Mouse (Mus musculus): ENCODE data around the gene Rabep2. TPM values are rescaled to one million over a fixed set of nuclear protein-coding genes. Genes with fewer than 3 reads are reported as not detected.
A peak's percentile ranks its signal among the peaks of the same experiment; 100 is the strongest.

The Rabep2 gene
- total RNA-seq, 2 experiments from 2014 or later = 8.7 to 8.8 TPM

DNA sequence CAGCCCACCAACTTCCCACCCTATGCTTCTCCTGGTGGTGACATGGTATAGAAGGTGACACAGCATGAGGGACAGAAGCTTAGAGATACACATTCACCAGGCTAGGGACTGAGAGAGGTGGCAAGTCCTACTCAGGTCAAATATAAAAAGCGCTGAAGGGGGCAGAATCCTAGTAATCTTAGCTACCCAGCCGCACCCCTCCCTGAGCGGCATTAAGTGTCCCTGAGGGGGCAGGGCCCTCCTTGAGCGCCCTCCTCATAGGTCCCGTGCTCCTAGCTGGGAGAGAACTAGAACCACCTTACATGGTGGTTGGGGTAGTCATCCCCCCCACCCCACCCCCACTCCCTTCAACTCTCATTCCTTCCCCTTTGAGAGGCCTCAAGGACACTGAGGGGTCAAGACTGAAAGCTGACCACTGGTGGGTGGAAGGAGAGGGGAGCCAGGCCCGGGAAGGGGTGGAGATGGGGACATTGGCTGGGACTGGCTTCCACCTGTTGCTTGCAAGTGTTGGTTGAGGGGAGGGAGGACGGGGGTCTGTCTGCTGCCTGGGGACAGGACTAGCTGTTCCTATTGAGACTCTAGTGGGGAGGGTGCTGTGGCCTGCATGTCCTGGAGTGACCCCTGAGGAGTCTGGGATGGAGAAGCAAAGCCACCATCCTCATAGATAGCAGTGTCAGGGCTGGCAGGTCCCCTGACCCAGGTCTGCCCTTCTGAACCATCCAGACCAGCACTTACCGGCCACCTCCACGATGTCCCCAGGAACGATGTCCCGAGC is 30.5 kb downstream of the Rabep2 start:
- intact Hi-C loops (cut with DNase I) = no loop called here

DNA sequence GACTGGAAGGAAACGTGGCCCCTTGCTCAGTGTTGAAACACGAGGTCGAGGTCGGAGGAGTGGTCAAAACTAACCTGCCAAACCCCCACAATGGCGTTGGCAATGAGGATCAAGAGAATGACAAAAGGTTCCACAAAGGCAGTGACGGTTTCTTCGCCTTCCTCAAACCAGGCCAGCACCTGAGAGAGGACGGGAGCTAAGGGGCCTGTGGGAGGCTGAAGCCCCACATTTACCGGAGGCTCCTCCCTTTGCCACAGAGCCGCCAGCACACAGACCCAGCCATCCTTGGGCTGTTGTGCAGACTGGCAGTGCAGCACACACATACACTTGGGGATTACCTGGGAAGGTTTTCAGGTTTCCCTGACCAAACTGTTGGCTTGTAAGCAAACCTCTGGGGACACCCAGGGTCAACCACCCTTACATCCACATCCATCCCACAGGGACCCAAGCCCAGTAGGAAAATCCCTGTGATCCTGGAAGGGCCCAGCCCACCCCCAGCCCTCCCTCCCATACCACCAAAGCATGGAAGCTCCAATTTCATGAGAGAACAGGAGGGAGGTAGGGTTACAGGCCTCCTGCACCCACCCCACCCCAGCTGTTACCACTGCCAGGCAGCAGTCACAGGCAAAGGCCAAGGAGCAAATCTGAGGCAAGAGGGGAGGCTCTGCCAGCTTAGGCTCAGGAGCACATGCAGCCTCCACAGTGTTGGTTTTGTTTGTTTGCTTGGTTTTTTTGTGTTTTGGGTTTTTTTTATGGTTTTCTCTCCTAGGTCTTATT is 32.3 kb downstream of the Rabep2 start:
- intact Hi-C loops (cut with DNase I) = no loop called here
- DNase-seq (ENCODE audit: extremely low spot score in 1 of 2, low spot score in 2 of 2) = no peak

More for the DNA sequence above, 30.5 kb downstream of the Rabep2 start:
- no peak for DNase-seq (ENCODE audit: extremely low spot score in 1 of 2, low spot score in 2 of 2)

DNA sequence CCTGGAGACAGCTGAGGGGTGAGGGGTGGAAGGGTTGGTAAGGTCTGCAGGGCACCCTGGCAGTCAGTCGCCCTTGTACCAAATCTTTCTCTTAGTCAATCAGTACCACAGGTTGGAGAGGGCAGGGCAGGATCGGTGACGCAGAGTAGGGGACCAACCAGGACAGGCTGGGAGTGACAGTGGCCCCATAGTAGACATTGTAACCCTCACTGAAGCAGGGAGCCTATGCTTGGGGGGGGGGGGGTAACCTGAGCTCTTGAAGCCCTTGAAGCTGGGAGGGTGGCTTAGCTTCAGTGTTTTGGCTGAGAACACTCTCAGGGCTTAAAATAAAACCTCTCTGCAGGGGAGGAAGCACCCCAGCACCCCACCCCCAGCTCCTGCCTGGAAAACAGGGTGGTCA is 33.1 kb downstream of the Rabep2 start:
- intact Hi-C loops (cut with DNase I) = no loop called here
- DNase-seq (ENCODE audit: extremely low spot score in 1 of 2, low spot score in 2 of 2) = no peak

DNA sequence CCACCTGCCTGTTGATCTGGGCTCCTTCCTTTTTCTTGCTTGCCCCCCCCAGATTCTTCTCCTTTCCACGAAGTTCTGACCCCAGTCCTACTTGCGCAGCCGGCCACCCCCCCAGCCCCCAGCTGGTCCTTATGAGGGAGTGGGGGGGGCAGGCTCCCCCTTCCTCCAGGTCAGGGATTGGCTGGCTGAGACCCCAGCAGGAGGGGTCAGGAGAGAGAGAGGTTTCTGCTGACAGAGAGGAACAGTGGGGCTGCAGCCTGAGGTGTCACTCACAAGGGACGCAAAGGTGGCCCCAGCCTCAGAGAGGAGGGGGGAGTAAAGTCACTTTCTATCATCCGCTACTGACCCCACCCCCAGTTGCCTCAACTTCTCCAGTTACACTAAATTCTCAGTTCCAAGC is 34.4 kb downstream of the Rabep2 start, which contains the start of gene Atp2a1:
Gene Atp2a1 (minus strand): TSS at position 105 of the 400 bp plus-strand sequence.
- intact Hi-C loops (cut with DNase I) = no loop called here
- DNase-seq (ENCODE audit: extremely low spot score in 1 of 2, low spot score in 2 of 2) = no peak

DNA sequence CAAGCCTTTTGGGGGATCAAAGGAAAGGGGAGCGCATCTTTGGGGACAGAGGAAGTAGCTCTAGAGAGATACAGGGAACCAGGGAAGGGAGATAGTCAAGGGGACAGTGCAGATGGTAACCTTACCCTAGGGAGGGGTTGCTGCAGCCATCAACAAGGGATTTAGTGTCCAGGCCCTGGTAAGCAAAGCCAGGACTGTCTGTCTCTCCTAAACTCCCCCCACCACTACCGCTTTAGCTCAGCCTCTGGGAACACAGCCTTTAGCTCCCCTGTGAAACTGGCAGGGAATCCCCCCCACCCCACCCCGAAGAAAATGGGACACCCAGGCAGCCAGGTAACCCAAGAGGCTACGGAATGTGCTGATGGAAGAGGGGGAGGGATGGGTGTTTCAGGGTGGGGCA is 35.0 kb downstream of the Rabep2 start:
- no peak for DNase-seq (ENCODE audit: extremely low spot score in 1 of 2, low spot score in 2 of 2)
- intact Hi-C loops (cut with DNase I) = no loop called here

DNA sequence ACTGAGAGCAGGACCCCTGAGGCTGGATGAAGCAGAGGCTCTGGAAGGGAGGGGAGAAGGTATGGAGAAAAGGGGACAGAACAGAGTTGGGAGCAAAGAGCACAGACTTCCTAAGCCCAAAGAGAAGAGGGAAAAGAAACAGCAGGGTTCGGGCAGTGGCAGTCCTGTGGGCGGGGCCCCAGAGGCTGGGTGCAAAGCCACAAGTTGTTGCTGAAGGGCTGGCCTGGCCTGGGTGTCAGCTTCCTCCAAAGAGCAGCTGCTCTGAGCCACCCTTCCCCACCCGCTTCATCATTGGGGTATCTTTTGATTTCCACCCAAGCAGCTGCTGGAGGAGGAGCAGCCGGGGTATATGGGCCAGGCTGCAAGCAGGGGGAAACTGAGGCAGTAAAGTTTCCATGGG is 35.6 kb downstream of the Rabep2 start:
- DNase-seq (ENCODE audit: extremely low spot score in 1 of 2, low spot score in 2 of 2) = peak in 1 of 2 experiments; percentile 58
- intact Hi-C loops (cut with DNase I) = no loop called here

DNA sequence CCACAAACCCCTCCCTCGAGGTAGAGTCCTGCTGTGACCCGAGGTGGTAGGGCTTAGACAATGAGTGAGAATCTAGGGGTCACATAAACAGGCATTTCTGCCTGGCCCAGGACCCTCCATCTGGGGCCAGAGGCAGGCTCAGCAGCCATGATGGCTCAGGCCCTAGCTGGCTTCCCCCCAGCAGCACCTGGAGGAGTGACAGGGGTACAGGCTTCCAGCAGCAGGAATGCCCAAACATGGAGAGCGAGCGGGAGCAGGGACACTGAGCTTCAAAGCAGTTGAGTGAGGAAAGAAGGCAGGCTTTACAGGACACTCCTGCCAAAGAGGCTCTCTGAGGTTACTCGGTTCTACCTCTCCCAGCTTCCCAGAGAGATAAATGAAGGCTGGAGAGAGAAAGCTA is 36.3 kb downstream of the Rabep2 start:
- DNase-seq (ENCODE audit: extremely low spot score in 1 of 2, low spot score in 2 of 2) = no peak
- intact Hi-C loops (cut with DNase I) = no loop called here

DNA sequence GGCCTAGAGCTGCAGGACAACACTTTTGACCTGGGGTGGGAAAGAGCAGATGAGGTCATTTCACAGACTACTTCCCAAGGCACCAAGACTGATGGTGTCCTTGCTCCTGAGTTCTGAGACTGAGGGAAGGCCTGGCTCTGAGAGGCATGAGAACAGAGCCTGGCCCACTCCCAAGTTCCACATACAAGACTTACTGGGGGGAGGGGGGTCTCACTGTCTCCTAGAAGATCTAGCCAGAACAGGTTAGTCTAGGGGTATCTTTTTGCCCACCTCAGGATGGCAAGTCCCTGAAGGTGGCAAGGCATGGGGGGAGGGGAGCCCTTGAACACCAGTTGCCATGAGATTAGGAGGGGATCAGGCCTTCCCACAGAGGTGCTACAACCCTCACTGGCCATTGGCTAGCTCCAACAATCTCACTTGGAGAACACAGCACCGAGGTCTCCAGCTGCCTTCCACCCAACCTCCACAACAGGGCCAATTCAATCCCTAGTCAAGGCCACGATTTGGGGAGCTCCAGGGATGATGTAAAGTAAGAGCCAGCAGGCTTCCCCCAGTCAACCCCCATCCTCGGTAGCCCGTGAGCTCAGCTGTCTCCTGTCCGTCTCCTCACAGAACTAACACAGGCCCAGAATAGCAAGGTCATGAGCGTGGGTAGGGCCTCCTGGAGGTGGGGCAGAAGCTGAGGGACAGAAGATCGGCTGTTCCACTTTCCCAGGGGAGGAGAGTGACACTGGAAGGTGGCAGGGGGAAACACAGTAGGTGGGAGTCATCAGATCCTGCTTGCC is 36.9 kb downstream of the Rabep2 start:
- DNase-seq (ENCODE audit: extremely low spot score in 1 of 2, low spot score in 2 of 2) = no peak
- intact Hi-C loops (cut with DNase I) = no loop called here

DNA sequence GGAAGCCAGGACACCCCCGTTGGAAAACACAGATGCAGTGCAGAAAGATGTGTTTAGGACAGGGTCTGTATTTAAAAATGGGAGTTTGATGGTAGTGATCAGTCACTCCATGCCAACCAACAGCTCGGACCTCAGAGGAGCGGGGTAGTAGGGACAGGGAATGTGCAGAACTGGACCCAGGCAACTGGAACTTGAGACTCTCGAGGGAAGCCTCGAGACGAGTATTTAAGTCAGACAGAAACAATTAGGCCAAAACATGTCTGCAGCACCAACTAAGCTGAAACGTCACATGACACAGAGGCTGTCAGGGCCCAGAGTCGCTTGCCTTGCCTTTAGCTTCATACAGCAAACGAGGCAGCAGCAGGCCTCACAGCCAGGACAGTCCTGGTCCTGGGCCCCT is 37.6 kb downstream of the Rabep2 start:
- no peak for DNase-seq (ENCODE audit: extremely low spot score in 1 of 2, low spot score in 2 of 2)
- intact Hi-C loops (cut with DNase I) = no loop called here

DNA sequence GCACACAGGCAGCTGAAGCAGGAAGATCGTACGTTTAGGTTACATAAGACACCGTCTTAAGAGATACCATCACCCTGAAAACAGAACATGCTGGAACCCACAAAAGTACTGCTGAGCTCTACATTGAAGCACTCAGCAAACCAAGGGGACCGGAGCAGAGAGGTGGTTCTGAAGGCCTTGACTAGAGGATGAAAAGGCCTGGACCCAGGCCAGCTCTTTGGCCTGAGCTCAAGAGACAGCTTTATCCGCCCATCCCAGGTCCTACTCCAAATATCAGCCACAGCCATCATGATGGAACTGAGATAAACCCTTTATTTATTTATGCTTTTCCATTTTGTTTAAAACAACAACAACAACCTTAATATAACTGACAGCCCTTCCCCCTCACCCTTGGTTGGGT is 38.1 kb downstream of the Rabep2 start:
- DNase-seq (ENCODE audit: extremely low spot score in 1 of 2, low spot score in 2 of 2) = no peak
- intact Hi-C loops (cut with DNase I) = no loop called here

DNA sequence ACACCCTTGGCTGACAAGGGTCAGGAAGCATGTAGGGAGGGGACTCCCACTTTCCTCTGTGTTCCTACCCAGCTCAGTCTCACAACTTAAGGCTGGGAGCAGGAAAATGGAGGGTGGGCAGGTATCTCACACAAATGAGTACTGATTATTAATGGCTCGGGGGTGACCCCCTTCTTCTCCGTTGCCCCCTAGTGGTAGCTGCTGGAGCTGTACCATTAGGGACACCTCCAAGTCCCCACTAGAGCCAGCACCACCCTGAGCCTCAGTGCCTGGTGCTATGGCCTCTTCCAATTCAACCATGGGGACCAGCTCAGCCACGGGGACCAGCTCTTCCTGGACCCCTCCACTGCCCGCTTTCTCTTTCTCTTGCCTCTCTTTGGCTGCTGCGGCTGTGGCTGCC is 38.7 kb downstream of the Rabep2 start:
- DNase-seq (ENCODE audit: extremely low spot score in 1 of 2, low spot score in 2 of 2) = peak in 1 of 2 experiments; percentile 62
- intact Hi-C loops (cut with DNase I) = no loop called here

DNA sequence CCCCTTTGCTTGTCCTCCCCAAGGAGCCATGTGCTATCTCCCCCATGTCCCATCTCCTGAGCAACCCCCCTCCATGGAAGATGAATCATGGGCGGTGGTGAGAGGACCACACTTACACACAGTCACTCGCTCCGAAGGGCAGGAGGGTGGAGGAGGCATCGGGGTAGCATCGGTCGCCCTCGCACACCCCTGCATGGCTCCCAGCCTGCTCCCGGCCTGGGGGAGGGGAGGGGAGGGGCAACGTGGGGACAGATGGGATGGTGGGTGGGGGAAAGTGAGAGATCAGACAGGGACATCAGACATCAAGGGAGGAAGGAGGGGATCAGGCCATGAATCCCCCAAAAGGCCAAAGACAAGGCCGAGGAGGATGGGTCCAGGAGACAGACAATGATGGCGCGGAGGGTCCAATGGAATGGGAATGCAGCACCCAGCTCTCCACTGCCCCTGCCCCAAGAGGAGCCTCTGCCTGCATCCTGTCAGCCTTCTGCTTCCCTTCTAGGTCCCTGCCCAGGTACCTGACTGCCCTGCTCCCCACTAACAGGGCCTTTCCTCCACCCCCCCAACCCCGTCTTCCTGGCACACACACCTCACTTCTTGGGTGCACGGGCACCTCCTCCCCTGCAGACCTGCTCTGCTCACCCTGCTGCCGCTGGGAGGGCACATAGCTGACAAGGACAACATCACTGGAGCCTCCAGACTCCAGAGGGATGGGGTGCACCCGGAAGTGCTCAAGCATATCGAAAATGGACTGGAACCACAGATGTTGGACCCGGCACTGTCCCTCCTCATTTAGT is 39.5 kb downstream of the Rabep2 start:
- DNase-seq (ENCODE audit: extremely low spot score in 1 of 2, low spot score in 2 of 2) = peak in 1 of 2 experiments; percentile 13
- intact Hi-C loops (cut with DNase I) = no loop called here

DNA sequence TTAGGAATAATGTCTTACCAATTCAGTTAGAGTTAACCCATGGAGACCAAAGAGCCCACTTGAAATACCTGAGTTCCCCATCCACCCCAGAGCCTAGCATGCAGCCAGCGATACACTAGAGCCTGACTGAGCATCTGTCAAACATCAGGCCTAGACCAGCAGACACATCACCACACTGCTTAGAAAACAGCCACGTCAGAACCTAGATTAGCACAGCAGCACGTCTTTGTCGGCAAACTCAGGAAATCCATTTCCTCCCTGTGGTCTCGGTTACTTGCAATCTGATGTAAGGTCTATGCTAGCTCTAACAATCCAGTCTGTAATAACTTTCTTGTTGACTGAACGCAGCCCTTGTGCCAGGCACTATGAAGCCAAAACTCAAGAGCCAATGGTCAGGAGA is 41.5 kb downstream of the Rabep2 start:
- no peak for DNase-seq (ENCODE audit: extremely low spot score in 1 of 2, low spot score in 2 of 2)
- intact Hi-C loops (cut with DNase I) = no loop called here

DNA sequence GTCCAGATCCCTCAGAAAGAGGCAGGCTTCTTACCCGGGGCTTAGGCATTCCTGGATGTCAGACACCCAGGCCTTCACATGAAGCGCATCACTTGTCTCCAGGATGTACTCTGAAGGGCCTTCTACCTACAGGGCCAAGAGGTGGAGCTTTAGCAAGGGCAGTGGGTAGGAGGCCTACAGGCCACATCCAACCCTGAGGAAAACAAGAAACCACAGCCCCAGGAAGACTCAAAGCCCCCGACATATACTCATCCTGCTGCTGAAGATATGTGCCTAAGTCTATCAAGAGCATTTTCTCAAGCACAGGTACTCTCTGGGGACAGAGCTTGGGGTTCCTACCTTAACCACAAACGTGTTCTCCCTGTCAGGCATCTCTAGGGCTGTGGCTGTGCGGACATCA is 42.8 kb downstream of the Rabep2 start:
- intact Hi-C loops (cut with DNase I) = no loop called here
- no peak for DNase-seq (ENCODE audit: extremely low spot score in 1 of 2, low spot score in 2 of 2)

DNA sequence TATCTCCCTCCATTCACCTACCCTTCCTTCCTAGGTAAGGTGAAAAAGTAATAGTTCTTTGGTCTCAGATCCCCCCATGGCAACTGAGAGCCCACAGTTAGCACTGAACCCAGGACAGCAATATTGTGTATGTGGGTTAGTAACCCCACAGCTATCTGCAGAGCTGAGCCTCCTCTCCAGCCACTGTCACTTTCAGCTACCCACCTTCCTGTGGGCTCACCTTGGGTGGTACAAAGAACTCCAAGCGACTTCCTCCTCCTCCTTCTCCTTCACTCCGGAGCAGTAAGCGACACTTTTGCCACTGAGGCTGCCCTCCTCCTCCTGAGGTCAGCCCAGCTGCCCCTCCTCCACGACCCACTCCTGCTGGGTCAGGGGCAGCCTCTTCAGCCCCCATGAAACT is 43.3 kb downstream of the Rabep2 start:
- DNase-seq (ENCODE audit: extremely low spot score in 1 of 2, low spot score in 2 of 2) = no peak
- intact Hi-C loops (cut with DNase I) = no loop called here

DNA sequence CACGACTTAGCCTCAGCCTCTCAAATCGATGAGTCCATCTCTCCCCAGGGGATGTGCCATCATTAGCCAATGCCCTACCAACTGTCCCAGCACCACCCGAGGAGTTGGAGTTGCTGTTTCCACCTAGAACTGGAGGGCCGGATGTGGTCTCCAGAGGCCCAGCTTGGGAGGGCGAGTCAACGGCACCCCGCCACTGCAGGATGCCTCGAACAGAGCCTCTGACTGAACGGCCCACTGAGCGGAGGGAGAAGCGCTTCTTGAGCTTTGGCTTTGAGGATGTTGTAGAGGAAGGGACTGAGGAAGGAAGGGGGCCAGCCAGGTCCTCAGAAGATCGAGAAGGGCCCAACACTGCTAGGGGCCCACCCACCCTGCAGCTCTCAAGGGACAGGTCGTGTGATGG is 43.7 kb downstream of the Rabep2 start:
- intact Hi-C loops (cut with DNase I) = no loop called here
- DNase-seq (ENCODE audit: extremely low spot score in 1 of 2, low spot score in 2 of 2) = no peak

DNA sequence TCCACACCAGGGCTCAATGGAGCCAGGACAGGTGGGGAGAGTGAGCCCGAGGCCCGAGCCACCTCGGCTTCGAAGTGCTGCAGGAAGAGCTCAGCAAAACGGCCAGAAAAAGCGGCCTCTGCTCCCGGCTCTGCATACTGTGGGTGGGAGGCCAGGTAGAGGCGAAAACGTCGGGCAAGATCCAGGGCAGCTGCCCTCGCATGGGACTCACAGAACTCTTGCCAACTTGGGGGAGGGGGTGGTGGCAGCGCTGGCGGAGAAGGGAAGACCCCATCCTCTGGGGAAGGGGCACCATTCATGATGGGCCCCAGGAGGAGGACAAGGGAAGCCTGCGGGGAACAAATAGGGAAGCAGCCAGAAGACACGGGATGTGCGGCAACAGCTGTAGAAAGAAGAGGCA is 44.2 kb downstream of the Rabep2 start:
- intact Hi-C loops (cut with DNase I) = no loop called here
- DNase-seq (ENCODE audit: extremely low spot score in 1 of 2, low spot score in 2 of 2) = no peak

DNA sequence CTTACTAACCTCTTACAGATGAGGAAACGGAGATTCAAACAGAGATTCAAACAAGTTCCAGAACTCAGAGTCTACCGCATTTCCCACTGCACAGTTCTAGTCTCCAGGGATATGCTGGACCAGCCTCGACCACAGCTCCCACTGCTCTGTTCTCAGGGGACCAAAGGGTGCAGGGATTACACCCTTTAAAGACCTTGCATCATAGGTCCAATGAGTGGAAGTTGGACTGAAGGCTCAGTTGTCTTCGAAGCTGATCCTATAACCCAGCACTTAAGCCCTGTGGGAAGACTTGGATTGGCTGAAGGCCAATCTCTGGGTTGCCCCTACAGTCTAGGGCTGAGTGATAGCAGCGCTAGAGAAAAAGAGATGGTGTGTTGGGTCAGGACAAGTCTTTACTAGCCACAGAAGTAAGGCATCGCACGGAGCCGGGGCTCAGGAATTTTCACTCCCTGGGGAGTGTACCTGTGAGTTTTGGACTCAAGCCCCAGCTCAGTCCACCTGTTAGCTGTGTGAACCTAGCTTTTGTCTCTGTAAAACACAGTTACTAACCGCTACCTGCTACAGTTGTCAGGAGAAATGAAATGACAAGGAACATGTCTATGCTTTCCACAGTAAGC is 45.0 kb downstream of the Rabep2 start:
- no peak for DNase-seq (ENCODE audit: extremely low spot score in 1 of 2, low spot score in 2 of 2)
- intact Hi-C loops (cut with DNase I) = no loop called here

All from left cerebral cortex, postnatal 10 days (tissue).